Mouse (Mus musculus) kidney, embryonic 14.5 days (tissue): Measurements from ENCODE around the gene Slc25a33. TPM values are rescaled to one million over a fixed set of nuclear protein-coding genes. Genes with fewer than 3 reads are reported as not detected.

ENCODE experiments used
- ATAC-seq: fragments of 200-750 bp; cut with Nextera tagmentation; 2 replicates; pipeline ENCODE4 v1.8.0; 2017; ENCODE audit warnings: moderate number of reproducible peaks, mild to moderate bottlenecking, moderate TSS enrichment, moderate library complexity; ENCODE audit not compliant: low FRiP score, low TSS enrichment
- H3K27ac ChIP-seq: fragments of 300-500 bp; sonication (generic); 2 replicates; pipeline ENCODE4 v1.5.1; 2014; ENCODE audit warnings: low read depth, mild to moderate bottlenecking, low read length, moderate library complexity, mixed read lengths
- H3K27me3 ChIP-seq: fragments of 300-500 bp; sonication (generic); 2 replicates; pipeline ENCODE4 v1.6.1; 2014; ENCODE audit warnings: mild to moderate bottlenecking, low read length; ENCODE audit not compliant: control insufficient read depth, insufficient read depth
- H3K36me3 ChIP-seq: fragments of 300-500 bp; sonication (generic); 2 replicates; pipeline ENCODE4 v1.6.1; 2014; ENCODE audit warnings: low read length, mixed read lengths; ENCODE audit not compliant: control insufficient read depth, insufficient read depth
- H3K4me1 ChIP-seq: fragments of 300-500 bp; sonication (generic); 2 replicates; pipeline ENCODE4 v1.6.1; 2014; ENCODE audit warnings: low read length, mixed read lengths; ENCODE audit not compliant: control insufficient read depth, insufficient read depth
- H3K4me2 ChIP-seq: fragments of 300-500 bp; sonication (generic); replicated peaks from 2 replicates; pipeline ENCODE4 v1.6.1; 2014; ENCODE audit warnings: low read depth, mild to moderate bottlenecking, low read length
- H3K4me3 ChIP-seq: fragments of 300-500 bp; sonication (generic); 2 replicates; pipeline ENCODE4 v1.5.1; 2014; ENCODE audit warnings: mild to moderate bottlenecking, low read length
- H3K9ac ChIP-seq: fragments of 300-500 bp; sonication (generic); 2 replicates; pipeline ENCODE4 v1.6.1; 2014; ENCODE audit warnings: low read depth, mild to moderate bottlenecking, low read length, moderate library complexity
- H3K9me3 ChIP-seq: fragments of 300-500 bp; sonication (generic); 2 replicates; pipeline ENCODE4 v1.6.1; 2016; ENCODE audit warnings: low read length; ENCODE audit not compliant: control insufficient read depth
- WGBS: fragments of 180-500 bp; shearing (Covaris S2); extraction: QIAGEN DNeasy Blood & Tissue Kit; methylation state at CpG from one replicate; pipeline ENCODE4 v1.1.7; 2014; 5-methylcytosine and 5-hydroxymethylcytosine counted together
- polyA plus RNA-seq: library from polyadenylated mRNA; unstranded; fragments of >200 nt; fragmentation: Nextera tagmentation; extraction: Ambion mirVana; gene quantifications from 2 replicates; pipeline ENCODE4 v1.2.1, GENCODE M21; 2014

The Slc25a33 gene
- polyA plus RNA-seq, 1 experiment from 2014 or later = 19.3 TPM

DNA sequence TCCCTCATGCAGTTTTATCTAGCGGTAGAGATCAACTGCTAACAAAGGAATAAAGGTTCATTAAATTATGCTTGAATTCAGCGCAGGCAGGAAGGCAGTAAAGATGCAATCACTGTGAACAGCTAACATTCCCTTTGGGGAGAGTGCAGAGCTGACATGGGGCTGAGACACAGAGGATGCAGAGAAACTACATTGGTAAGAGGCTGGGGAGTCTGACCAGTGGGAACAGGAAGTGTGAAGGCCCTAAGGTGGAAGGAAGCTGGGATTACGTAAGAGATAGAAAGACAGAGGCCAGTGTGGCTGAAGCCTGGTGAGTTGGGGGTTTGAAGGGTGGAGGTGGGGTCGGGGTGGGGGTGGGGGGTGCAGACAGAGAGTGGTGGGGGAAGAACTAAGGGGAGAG lies 16.5 kb upstream of the Slc25a33 start:
- H3K9me3 ChIP-seq = no peaks in the 10 kb centered on the region
- H3K27ac ChIP-seq = 0 out of 2 replicates have a peak overlapping the region, but pooled peaks have one; percentile 6

DNA sequence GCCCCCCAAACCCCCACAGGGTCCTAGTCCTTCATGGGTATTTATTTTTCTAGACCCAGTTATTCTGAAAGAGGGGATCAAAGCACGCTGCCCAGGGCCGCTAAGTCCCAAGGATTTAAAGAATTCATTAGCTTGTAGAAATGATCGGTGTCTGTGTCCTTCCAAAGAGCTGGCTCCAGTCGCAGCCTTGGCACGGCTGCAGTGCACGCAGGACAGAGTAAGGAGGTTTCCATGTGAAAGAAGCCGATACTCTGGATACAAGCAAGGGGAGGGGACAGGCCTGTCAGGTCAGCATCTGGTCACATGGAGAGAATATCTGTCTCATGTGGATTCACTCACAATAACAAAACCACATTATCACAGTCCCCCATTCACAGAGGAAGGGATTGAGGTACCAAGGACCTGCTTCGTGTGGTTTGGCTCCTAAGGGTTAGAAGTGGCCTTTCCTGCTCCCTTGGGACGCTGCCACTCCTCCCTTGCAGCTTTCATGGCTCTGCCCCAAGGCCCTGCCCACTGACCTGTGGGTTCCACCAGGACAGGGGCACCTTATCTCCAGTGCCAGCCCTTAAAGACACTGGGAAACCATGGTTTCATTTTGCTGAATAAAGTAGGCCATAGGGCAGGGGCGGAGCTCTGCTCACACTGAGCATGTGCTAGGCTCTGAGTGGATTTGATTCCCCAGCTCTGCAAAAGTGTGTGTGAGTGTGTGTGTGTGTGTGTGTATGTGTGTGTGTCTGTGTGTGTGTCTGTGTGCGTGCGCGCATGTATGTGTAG lies 15.5 kb upstream of the Slc25a33 start:
- H3K9me3 ChIP-seq = no peaks in the 10 kb centered on the region
- no peak for ATAC-seq
- H3K4me2 ChIP-seq = no peak overlapping the region
- H3K4me1 ChIP-seq = no peaks in the 10 kb centered on the region
- H3K4me3 ChIP-seq = no peak overlapping the region
- no peaks in the 10 kb centered on the region for H3K36me3 ChIP-seq
- H3K9ac ChIP-seq = no peak overlapping the region
- H3K27me3 ChIP-seq = no peaks in the 10 kb centered on the region
- whole genome bisulfite sequencing = 84% methylated on average over 13 of the region's 13 CpGs
- no peak overlapping the region for H3K27ac ChIP-seq

More for the DNA sequence above, 16.5 kb upstream of the Slc25a33 start:
- no peak overlapping the region for H3K9ac ChIP-seq
- H3K4me3 ChIP-seq = no peak overlapping the region
- no peaks in the 10 kb centered on the region for H3K36me3 ChIP-seq
- H3K27me3 ChIP-seq = no peaks in the 10 kb centered on the region
- H3K4me1 ChIP-seq = no peaks in the 10 kb centered on the region
- WGBS = 56% methylated on average over 4 of the region's 4 CpGs
- H3K4me2 ChIP-seq = no peak overlapping the region
- ATAC-seq = peak; percentile 32; the same call in 1 of the 2 replicates

DNA sequence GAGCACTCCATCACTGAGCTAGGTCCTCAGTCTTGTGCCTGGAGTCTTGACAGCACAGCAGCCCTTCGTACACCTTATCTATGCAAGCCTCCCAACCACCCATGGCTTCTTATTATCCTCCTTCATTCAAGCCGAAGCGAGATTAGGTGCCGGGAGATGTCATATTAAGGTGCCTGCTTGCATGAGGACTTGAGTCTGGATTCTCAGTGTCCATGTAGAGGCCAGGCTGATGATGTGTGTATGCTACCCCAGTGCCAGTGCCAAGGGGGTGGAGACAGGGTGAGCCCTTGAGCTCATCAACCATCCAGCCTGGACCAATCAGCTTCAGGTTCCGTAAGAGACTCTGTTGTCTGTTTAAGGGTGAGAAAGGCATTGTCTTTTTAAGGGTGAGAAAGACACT lies 10.8 kb upstream of the Slc25a33 start:
- no peak for ATAC-seq

DNA sequence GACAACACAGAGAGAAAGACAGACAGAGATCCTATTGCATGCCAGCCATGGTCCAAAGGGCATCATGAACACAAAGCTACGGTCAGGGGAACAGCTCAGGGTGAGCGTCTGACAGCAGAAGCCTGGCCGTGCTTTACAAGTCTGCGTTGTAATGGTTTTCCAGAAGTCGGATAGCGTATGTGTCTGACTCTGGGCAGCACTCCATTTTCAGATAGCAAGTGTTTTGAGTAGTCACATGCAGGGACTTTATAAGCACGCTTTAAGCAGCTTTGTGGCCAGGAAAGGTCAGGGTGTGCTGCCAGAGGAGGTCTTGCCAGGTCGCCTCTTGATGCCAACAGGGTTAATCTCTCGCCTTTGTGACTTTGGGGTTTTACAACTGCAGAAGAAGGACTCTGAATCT lies 10.3 kb upstream of the Slc25a33 start:
- H3K4me2 ChIP-seq = no peak overlapping the region
- no peak overlapping the region for H3K27ac ChIP-seq
- no peaks in the 10 kb centered on the region for H3K9me3 ChIP-seq
- WGBS = 82% methylated on average over 9 of the region's 9 CpGs
- no peak overlapping the region for H3K9ac ChIP-seq
- no peak for ATAC-seq
- H3K36me3 ChIP-seq = no peaks in the 10 kb centered on the region
- peaks cover 4% of the 10 kb centered on the region; the same call in 1 of the 2 replicates for H3K4me1 ChIP-seq
- H3K27me3 ChIP-seq = no peaks in the 10 kb centered on the region
- H3K4me3 ChIP-seq = no peak overlapping the region

More for the DNA sequence above, 10.8 kb upstream of the Slc25a33 start:
- 89% methylated on average over 5 of the region's 5 CpGs for WGBS
- Histone ChIP-seq H3K4me3 (no peak overlapping the region), H3K36me3 (no peaks in the 10 kb centered on the region), H3K9me3 (no peaks in the 10 kb centered on the region), H3K4me2 (no peak overlapping the region), H3K9ac (no peak overlapping the region), H3K4me1 (peaks cover 4% of the 10 kb centered on the region; the same call in 1 of the 2 replicates), H3K27ac (no peak overlapping the region), H3K27me3 (no peaks in the 10 kb centered on the region)

DNA sequence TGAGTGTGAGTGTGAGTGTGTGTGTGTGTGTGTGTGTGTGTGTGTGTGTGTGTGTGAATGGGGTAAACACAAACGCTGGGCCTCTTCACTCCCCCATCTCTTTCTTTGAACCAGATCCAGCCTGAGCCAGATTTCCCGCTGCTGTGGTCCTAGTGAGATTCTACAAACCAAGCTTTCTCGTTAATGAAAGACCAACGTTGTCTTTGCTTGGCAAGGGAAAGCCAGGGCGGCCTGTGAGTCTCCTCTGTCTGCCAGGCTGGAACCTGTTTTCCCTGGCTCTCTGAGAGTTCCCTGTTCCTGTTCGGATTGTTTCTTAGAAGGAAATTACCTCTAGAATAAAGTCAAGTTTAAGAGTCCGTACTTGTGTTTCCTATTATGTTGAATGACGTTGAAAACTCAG lies 8.9 kb upstream of the Slc25a33 start:
- Histone ChIP-seq H3K27ac (no peak overlapping the region), H3K4me2 (no peak overlapping the region), H3K9ac (no peak overlapping the region), H3K36me3 (no peaks in the 10 kb centered on the region), H3K27me3 (no peaks in the 10 kb centered on the region), H3K4me3 (no peak overlapping the region), H3K9me3 (no peaks in the 10 kb centered on the region), H3K4me1 (peaks cover 4% of the 10 kb centered on the region; the same call in 1 of the 2 replicates)
- no peak for ATAC-seq
- WGBS = 71% methylated on average over 8 of the region's 8 CpGs

DNA sequence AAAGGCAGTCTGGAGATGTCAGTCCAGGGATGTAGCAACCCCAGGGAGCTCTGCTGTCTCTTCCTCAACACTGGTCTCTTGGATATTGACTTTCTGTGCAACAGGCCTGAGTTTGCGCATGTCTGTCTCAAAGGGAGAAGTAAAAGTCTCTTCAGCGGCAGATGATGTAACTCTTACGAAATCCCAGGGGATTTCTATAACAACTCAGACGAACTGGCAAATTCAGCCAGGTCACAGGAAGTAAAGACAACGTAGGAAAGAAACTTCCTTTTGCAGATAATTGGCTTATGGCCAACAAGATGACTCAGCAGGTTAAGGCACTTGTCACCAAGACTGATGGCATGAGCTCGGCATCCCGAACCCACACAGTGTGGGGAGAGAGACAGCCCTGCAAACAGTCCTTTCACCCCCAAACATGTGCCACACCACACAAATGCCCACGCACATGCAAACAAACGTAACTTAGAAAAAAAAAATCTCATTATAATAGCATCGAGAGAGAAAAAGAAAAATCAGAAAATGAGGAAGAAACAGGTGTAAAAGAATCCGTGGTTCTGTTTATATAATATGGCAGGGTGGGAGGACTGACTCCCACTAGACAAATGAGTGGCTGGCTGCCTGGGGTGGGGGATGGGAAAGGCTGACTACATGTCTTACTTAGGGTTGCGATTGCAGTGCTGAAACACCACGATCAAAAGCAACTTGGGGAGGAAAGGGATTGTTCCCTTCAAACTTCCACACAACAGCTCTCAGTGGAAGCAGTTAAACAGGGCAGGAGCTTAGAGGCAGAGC lies 6.7 kb upstream of the Slc25a33 start:
- no peak for ATAC-seq
- WGBS = 53% methylated on average over 13 of the region's 13 CpGs
- Histone ChIP-seq H3K27ac (no peak overlapping the region), H3K36me3 (no peaks in the 10 kb centered on the region), H3K9ac (no peak overlapping the region), H3K27me3 (no peaks in the 10 kb centered on the region), H3K4me2 (no peak overlapping the region), H3K4me1 (peaks cover 4% of the 10 kb centered on the region; the same call in 1 of the 2 replicates), H3K4me3 (no peak overlapping the region), H3K9me3 (no peaks in the 10 kb centered on the region)

DNA sequence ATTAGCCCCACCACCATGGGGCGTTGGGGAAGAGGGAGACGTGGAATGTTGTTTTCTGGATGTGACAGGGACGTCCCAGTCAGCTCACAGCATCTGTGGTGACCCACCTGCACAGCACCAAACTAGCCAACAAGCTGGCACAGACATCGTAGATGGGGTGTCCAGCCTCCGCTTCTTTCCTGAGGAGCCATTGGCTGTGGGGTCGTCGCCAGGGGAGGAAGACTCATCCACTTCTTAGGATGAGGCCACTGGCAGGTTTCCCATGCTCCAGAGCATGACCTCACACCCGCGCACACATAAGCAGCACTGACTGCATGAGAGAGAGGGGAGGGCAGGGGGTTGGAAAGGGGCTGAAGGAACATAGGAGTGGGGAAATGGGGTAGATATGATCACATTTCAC lies 5.9 kb upstream of the Slc25a33 start:
- ATAC-seq = no peak

DNA sequence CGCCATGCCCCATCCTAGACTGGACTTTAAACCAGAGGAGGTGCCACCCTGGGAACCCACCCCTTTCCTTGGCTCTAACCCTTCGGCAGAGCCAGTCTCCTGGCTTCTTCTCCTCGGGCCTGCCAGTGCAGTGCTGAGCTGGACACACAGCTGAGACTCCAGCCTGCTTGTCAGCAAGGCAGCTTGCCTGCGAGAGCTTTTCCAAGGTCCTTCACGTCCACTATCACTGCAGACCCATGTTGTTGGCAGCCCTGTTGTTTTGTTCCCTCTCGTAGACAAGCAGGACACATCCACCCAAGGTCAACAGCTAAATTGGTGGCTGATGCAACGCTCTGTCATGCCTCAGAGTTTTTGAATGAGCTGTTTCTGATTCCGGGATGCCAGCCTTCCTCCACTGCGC lies 3.0 kb upstream of the Slc25a33 start:
- Histone ChIP-seq H3K9ac (no peak overlapping the region), H3K9me3 (no peaks in the 10 kb centered on the region), H3K4me1 (peaks cover 14% of the 10 kb centered on the region), H3K4me3 (no peak overlapping the region), H3K27me3 (no peaks in the 10 kb centered on the region), H3K4me2 (no peak overlapping the region), H3K27ac (no peak overlapping the region), H3K36me3 (no peaks in the 10 kb centered on the region)
- 82% methylated on average over 9 of the region's 9 CpGs for WGBS
- ATAC-seq = no peak

More for the DNA sequence above, 5.9 kb upstream of the Slc25a33 start:
- 82% methylated on average over 9 of the region's 9 CpGs for WGBS
- Histone ChIP-seq H3K9ac (no peak overlapping the region), H3K4me2 (no peak overlapping the region), H3K4me3 (no peak overlapping the region), H3K9me3 (no peaks in the 10 kb centered on the region), H3K4me1 (peaks cover 4% of the 10 kb centered on the region; the same call in 1 of the 2 replicates), H3K27me3 (no peaks in the 10 kb centered on the region), H3K27ac (no peak overlapping the region), H3K36me3 (no peaks in the 10 kb centered on the region)
